Mouse (Mus musculus) liver, embryonic 14.5 days (tissue): Measurements from ENCODE around the gene Sbno1.

ENCODE experiments used
- CTCF ChIP-seq: IDR thresholded peaks from 2 replicates; pipeline ENCODE4 v1.5.1; 2016; ENCODE audit warnings: antibody characterized with exemption, low read depth, control low read depth
- EP300 ChIP-seq: IDR thresholded peaks from 2 replicates; pipeline ENCODE4 v1.6.1; 2016; ENCODE audit warnings: antibody characterized with exemption, low read depth

DNA sequence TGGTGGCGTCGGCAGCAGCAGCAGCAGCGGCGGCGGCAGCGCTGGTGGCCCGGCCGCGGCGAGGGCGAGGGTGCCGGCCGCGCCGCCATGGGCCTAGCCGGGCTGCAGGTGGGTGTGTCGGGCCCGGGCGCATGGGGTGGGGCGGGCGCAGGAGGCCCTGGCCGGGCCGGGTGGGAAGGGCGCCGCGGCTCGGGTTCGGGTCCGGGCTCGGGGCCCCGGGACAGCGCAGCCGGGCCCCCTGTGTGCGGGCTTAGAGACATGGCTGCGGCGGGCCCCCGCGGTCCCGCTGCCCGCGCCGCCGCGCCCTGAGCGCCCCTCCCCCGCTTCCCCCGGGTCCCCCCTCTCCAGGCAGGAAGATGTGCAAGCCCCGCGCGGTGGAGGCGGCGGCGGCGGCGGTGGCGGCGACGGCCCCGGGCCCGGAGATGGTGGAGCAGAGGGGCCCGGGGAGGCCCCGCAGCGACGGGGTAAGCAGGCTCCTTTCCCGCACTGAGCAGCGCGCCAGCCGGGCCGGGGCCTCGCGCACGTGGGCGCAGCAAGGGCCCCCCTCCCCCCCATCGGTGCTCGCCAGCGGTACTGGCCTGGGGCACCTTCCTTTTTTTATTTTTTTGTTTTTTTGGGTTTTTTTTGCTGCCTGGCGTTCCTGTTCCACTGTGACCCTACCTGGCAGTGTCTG lies 20.0 kb upstream of the Sbno1 start:
- no peak for TF ChIP-seq CTCF
- TF ChIP-seq EP300 = no peak
